Mouse (Mus musculus): ENCODE measurements around the gene Osbp2. TPM values are rescaled to one million over a fixed set of nuclear protein-coding genes. Genes with fewer than 3 reads are reported as not detected.

Osbp2 gene
- polyA plus RNA-seq, 1 experiment, result not detected

GRCm38 (mm10) chr11:3686318-3686717, 177.4 kb downstream of the Osbp2 start:
- Histone ChIP-seq H3K9me3 (ENCODE audit: control insufficient read depth, low read length) (no peaks in the 10 kb centered on the region), H3K36me3 (ENCODE audit: control insufficient read depth) (peaks cover 85% of the 10 kb centered on the region), H3K4me3 (replicated peaks) (no peak overlapping the region), H3K27me3 (ENCODE audit: control insufficient read depth) (no peaks in the 10 kb centered on the region), H3K4me1 (ENCODE audit: control insufficient read depth) (no peaks in the 10 kb centered on the region)
- no peak for TF ChIP-seq TAL1 (IDR thresholded peaks at IDR 0.05; ENCODE audit: low read length)
- no peak for TF ChIP-seq GATA1 (IDR thresholded peaks at IDR 0.05; ENCODE audit: low read length)

- TF ChIP-seq TAL1 (IDR thresholded peaks at IDR 0.05; ENCODE audit: low read length) (no peak), GATA1 (IDR thresholded peaks at IDR 0.05; ENCODE audit: low read length) (no peak)
- peaks cover 83% of the 10 kb centered on the region for H3K36me3 ChIP-seq (ENCODE audit: control insufficient read depth)
Measured at GRCm38 (mm10) chr11:3685431-3685830, 178.3 kb downstream of the Osbp2 start.

GRCm38 (mm10) chr11:3684723-3685430, 178.8 kb downstream of the Osbp2 start:
- Histone ChIP-seq H3K4me3 (replicated peaks) (no peak overlapping the region), H3K27me3 (ENCODE audit: control insufficient read depth) (no peaks in the 10 kb centered on the region), H3K4me1 (ENCODE audit: control insufficient read depth) (no peaks in the 10 kb centered on the region), H3K9me3 (ENCODE audit: control insufficient read depth, low read length) (no peaks in the 10 kb centered on the region), H3K36me3 (ENCODE audit: control insufficient read depth) (peaks cover 84% of the 10 kb centered on the region)
- TF ChIP-seq TAL1 (IDR thresholded peaks at IDR 0.05; ENCODE audit: low read length), result no peak
- no peak for TF ChIP-seq GATA1 (IDR thresholded peaks at IDR 0.05; ENCODE audit: low read length)

More at GRCm38 (mm10) chr11:3685431-3685830, 178.3 kb downstream of the Osbp2 start:
- no peaks in the 10 kb centered on the region for H3K9me3 ChIP-seq (ENCODE audit: control insufficient read depth, low read length)
- no peaks in the 10 kb centered on the region for H3K4me1 ChIP-seq (ENCODE audit: control insufficient read depth)
- H3K4me3 ChIP-seq (replicated peaks), result no peak overlapping the region
- H3K27me3 ChIP-seq (ENCODE audit: control insufficient read depth), result no peaks in the 10 kb centered on the region

GRCm38 (mm10) chr11:3684232-3684631, 179.5 kb downstream of the Osbp2 start:
- Histone ChIP-seq H3K27me3 (ENCODE audit: control insufficient read depth) (no peaks in the 10 kb centered on the region), H3K36me3 (ENCODE audit: control insufficient read depth) (peaks cover 84% of the 10 kb centered on the region), H3K4me1 (ENCODE audit: control insufficient read depth) (no peaks in the 10 kb centered on the region), H3K9me3 (ENCODE audit: control insufficient read depth, low read length) (no peaks in the 10 kb centered on the region), H3K4me3 (replicated peaks) (no peak overlapping the region)
- TF ChIP-seq GATA1 (IDR thresholded peaks at IDR 0.05; ENCODE audit: low read length) (no peak), TAL1 (IDR thresholded peaks at IDR 0.05; ENCODE audit: low read length) (no peak)

GRCm38 (mm10) chr11:3683696-3684095, 180.0 kb downstream of the Osbp2 start:
- no peaks in the 10 kb centered on the region for H3K27me3 ChIP-seq (ENCODE audit: control insufficient read depth)
- H3K9me3 ChIP-seq (ENCODE audit: control insufficient read depth, low read length), result no peaks in the 10 kb centered on the region
- H3K36me3 ChIP-seq (ENCODE audit: control insufficient read depth), result peaks cover 84% of the 10 kb centered on the region
- no peak for TF ChIP-seq GATA1 (IDR thresholded peaks at IDR 0.05; ENCODE audit: low read length)
- no peak for TF ChIP-seq TAL1 (IDR thresholded peaks at IDR 0.05; ENCODE audit: low read length)
- no peaks in the 10 kb centered on the region for H3K4me1 ChIP-seq (ENCODE audit: control insufficient read depth)
- no peak overlapping the region for H3K4me3 ChIP-seq (replicated peaks)

GRCm38 (mm10) chr11:3679771-3680170, 183.9 kb downstream of the Osbp2 start:
- Histone ChIP-seq H3K4me1 (ENCODE audit: control insufficient read depth) (no peaks in the 10 kb centered on the region), H3K4me3 (replicated peaks) (no peak overlapping the region), H3K36me3 (ENCODE audit: control insufficient read depth) (peaks cover 85% of the 10 kb centered on the region), H3K27me3 (ENCODE audit: control insufficient read depth) (no peaks in the 10 kb centered on the region), H3K9me3 (ENCODE audit: control insufficient read depth, low read length) (no peaks in the 10 kb centered on the region)
- TF ChIP-seq GATA1 (IDR thresholded peaks at IDR 0.05; ENCODE audit: low read length), result no peak
- TF ChIP-seq TAL1 (IDR thresholded peaks at IDR 0.05; ENCODE audit: low read length), result no peak

GRCm38 (mm10) chr11:3677204-3677603, 186.5 kb downstream of the Osbp2 start:
- TF ChIP-seq TAL1 (IDR thresholded peaks at IDR 0.05; ENCODE audit: low read length) (no peak), GATA1 (IDR thresholded peaks at IDR 0.05; ENCODE audit: low read length) (no peak)
- Histone ChIP-seq H3K4me3 (replicated peaks) (no peak overlapping the region), H3K9me3 (ENCODE audit: control insufficient read depth, low read length) (no peaks in the 10 kb centered on the region), H3K36me3 (ENCODE audit: control insufficient read depth) (peaks cover 91% of the 10 kb centered on the region), H3K4me1 (ENCODE audit: control insufficient read depth) (no peaks in the 10 kb centered on the region), H3K27me3 (ENCODE audit: control insufficient read depth) (no peaks in the 10 kb centered on the region)

GRCm38 (mm10) chr11:3676423-3676822, 187.3 kb downstream of the Osbp2 start:
- Histone ChIP-seq H3K4me3 (replicated peaks) (no peak overlapping the region), H3K36me3 (ENCODE audit: control insufficient read depth) (peaks cover 95% of the 10 kb centered on the region), H3K27me3 (ENCODE audit: control insufficient read depth) (no peaks in the 10 kb centered on the region), H3K4me1 (ENCODE audit: control insufficient read depth) (no peaks in the 10 kb centered on the region), H3K9me3 (ENCODE audit: control insufficient read depth, low read length) (no peaks in the 10 kb centered on the region)
- TF ChIP-seq TAL1 (IDR thresholded peaks at IDR 0.05; ENCODE audit: low read length), result no peak
- no peak for TF ChIP-seq GATA1 (IDR thresholded peaks at IDR 0.05; ENCODE audit: low read length)

GRCm38 (mm10) chr11:3674545-3674944, 189.2 kb downstream of the Osbp2 start:
- no peak overlapping the region for H3K4me3 ChIP-seq (replicated peaks)
- no peaks in the 10 kb centered on the region for H3K27me3 ChIP-seq (ENCODE audit: control insufficient read depth)
- no peaks in the 10 kb centered on the region for H3K9me3 ChIP-seq (ENCODE audit: control insufficient read depth, low read length)
- TF ChIP-seq TAL1 (IDR thresholded peaks at IDR 0.05; ENCODE audit: low read length), result no peak
- no peak for TF ChIP-seq GATA1 (IDR thresholded peaks at IDR 0.05; ENCODE audit: low read length)
- peaks cover 93% of the 10 kb centered on the region for H3K36me3 ChIP-seq (ENCODE audit: control insufficient read depth)
- no peaks in the 10 kb centered on the region for H3K4me1 ChIP-seq (ENCODE audit: control insufficient read depth)
